Mouse (Mus musculus): ENCODE measurements at regions not wholly inside any gene's neighbourhood (a gene's known extent, or its start where the extent isn't known, plus 50 kb on each side); places are given as distances from the start of the nearest gene placed in this dataset.

GRCm38 (mm10) chr5:126917300-126917699 lies 324.3 kb upstream of the Tmem132c start:
- no peak for TF ChIP-seq GATA1 (IDR thresholded peaks at IDR 0.05; ENCODE audit: borderline replicate concordance, low read length)
- no peak for TF ChIP-seq FLI1 (IDR thresholded peaks at IDR 0.05; ENCODE audit: low read length)
